Mouse (Mus musculus) limb, embryonic 14.5 days (tissue): Measurements from ENCODE around the gene Gigyf1. TPM values are rescaled to one million over a fixed set of nuclear protein-coding genes. Genes with fewer than 3 reads are reported as not detected.

Experiments used
- ATAC-seq: fragments of 200-750 bp; cut with Nextera tagmentation; 2 replicates; pipeline ENCODE4 v1.8.0; 2017; ENCODE audit warnings: low read depth, moderate number of reproducible peaks, moderate TSS enrichment; ENCODE audit not compliant: low FRiP score
- DNase-seq: peaks from one replicate; pipeline ENCODE4 v3.0.0-alpha.2; 2015; ENCODE audit warnings: low spot score
- H3K27ac ChIP-seq: fragments of 300-500 bp; sonication (generic); replicated peaks from 2 replicates; pipeline ENCODE4 v1.5.1; 2014; ENCODE audit warnings: low read depth, mild to moderate bottlenecking, low read length, moderate library complexity, mixed read lengths
- H3K27me3 ChIP-seq: fragments of 300-500 bp; sonication (generic); 2 replicates; pipeline ENCODE4 v1.6.1; 2014; ENCODE audit warnings: low read length, mixed read lengths; ENCODE audit not compliant: control insufficient read depth, insufficient read depth
- H3K36me3 ChIP-seq: fragments of 300-500 bp; sonication (generic); 2 replicates; pipeline ENCODE4 v1.6.1; 2014; ENCODE audit warnings: mild to moderate bottlenecking, low read length, moderate library complexity, mixed read lengths; ENCODE audit not compliant: control insufficient read depth, insufficient read depth
- H3K4me1 ChIP-seq: fragments of 300-500 bp; sonication (generic); 2 replicates; pipeline ENCODE4 v1.6.1; 2014; ENCODE audit warnings: antibody characterized with exemption, low read length, mixed read lengths; ENCODE audit not compliant: control insufficient read depth, insufficient read depth
- H3K4me2 ChIP-seq: fragments of 300-500 bp; sonication (generic); replicated peaks from 2 replicates; pipeline ENCODE4 v1.6.1; 2014; ENCODE audit warnings: low read depth, mild to moderate bottlenecking, low read length, moderate library complexity; ENCODE audit not compliant: severe bottlenecking
- H3K4me3 ChIP-seq: fragments of 300-500 bp; sonication (generic); replicated peaks from 2 replicates; pipeline ENCODE4 v1.5.1; 2014; ENCODE audit warnings: low read length
- H3K9ac ChIP-seq: fragments of 300-500 bp; sonication (generic); 2 replicates; pipeline ENCODE4 v1.6.1; 2014; ENCODE audit warnings: mild to moderate bottlenecking, low read depth, low read length, moderate library complexity; ENCODE audit not compliant: severe bottlenecking
- H3K9me3 ChIP-seq: fragments of 300-500 bp; sonication (generic); 2 replicates; pipeline ENCODE4 v1.6.1; 2016; ENCODE audit warnings: low read length; ENCODE audit not compliant: control insufficient read depth
- POLR2A ChIP-seq: fragments of 200-500 bp; IDR thresholded peaks from 2 replicates; pipeline ENCODE4 v1.8.0; 2012; ENCODE audit warnings: inconsistent platforms, mild to moderate bottlenecking, moderate library complexity, borderline replicate concordance; ENCODE audit not compliant: insufficient read depth, insufficient read length; ENCODE audit errors: extremely low read depth
- WGBS: fragments of 180-500 bp; shearing (Covaris S2); extraction: QIAGEN DNeasy Blood & Tissue Kit; methylation state at CpG from one replicate; pipeline ENCODE4 v1.1.7; 2014; 5-methylcytosine and 5-hydroxymethylcytosine counted together
- polyA plus RNA-seq, 2 experiments: library from polyadenylated mRNA; depleted of rRNA in 1 of 2; stranded (reverse) in 1 of 2; unstranded in 1 of 2; fragments of >200 nt; fragmentation: Nextera tagmentation in 1 of 2; extraction: Ambion mirVana in 1 of 2; gene quantifications; 2 replicates each; pipeline versions ENCODE4 v1.2.1 to v1.2.3; 2012 to 2014

Gene Gigyf1
- polyA plus RNA-seq, 2 experiments: 11.8 to 45.1 TPM

GRCm38 (mm10) chr5:137553898-137554297, 35.5 kb downstream of the Gigyf1 start:
- Histone ChIP-seq H3K9me3 (no peaks in the 10 kb centered on the region), H3K9ac (no peak overlapping the region), H3K27me3 (peaks cover 11% of the 10 kb centered on the region; the same call in 1 of the 2 replicates), H3K36me3 (no peaks in the 10 kb centered on the region), H3K27ac (no peak overlapping the region), H3K4me3 (no peak overlapping the region), H3K4me2 (no peak overlapping the region), H3K4me1 (no peaks in the 10 kb centered on the region)
- DNase-seq: no peak
- no peak for TF ChIP-seq POLR2A
- ATAC-seq: no peak
- 43% methylated on average over 11 of the region's 11 CpGs for WGBS

GRCm38 (mm10) chr5:137561556-137561955, 43.2 kb downstream of the Gigyf1 start:
- DNase-seq (no peak), ATAC-seq (no peak)
- no peak overlapping the region for H3K4me3 ChIP-seq
- H3K9me3 ChIP-seq: no peaks in the 10 kb centered on the region
- TF ChIP-seq POLR2A: no peak
- no peaks in the 10 kb centered on the region for H3K4me1 ChIP-seq
- H3K9ac ChIP-seq: no peak overlapping the region
- no peak overlapping the region for H3K27ac ChIP-seq
- H3K4me2 ChIP-seq: no peak overlapping the region
- 68% methylated on average over 6 of the region's 6 CpGs for WGBS
- H3K27me3 ChIP-seq: no peaks in the 10 kb centered on the region
- no peaks in the 10 kb centered on the region for H3K36me3 ChIP-seq

- H3K4me2 ChIP-seq: no peak overlapping the region
- no peak for TF ChIP-seq POLR2A
- H3K9ac ChIP-seq: no peak overlapping the region
- no peak for DNase-seq
- H3K27ac ChIP-seq: no peak overlapping the region
- H3K4me1 ChIP-seq: no peaks in the 10 kb centered on the region
- WGBS: 70% methylated on average over 10 of the region's 10 CpGs
- H3K36me3 ChIP-seq: no peaks in the 10 kb centered on the region
- ATAC-seq: no peak
- no peak overlapping the region for H3K4me3 ChIP-seq
- no peaks in the 10 kb centered on the region for H3K27me3 ChIP-seq
- no peaks in the 10 kb centered on the region for H3K9me3 ChIP-seq
Observed at GRCm38 (mm10) chr5:137562965-137563364, 44.6 kb downstream of the Gigyf1 start.

GRCm38 (mm10) chr5:137565744-137566143, 47.4 kb downstream of the Gigyf1 start:
- Histone ChIP-seq H3K9ac (no peak overlapping the region), H3K4me1 (no peaks in the 10 kb centered on the region), H3K36me3 (no peaks in the 10 kb centered on the region), H3K4me2 (no peak overlapping the region), H3K27ac (no peak overlapping the region), H3K9me3 (no peaks in the 10 kb centered on the region), H3K27me3 (no peaks in the 10 kb centered on the region), H3K4me3 (no peak overlapping the region)
- WGBS: 63% methylated on average over 6 of the region's 6 CpGs
- TF ChIP-seq POLR2A: no peak
- DNase-seq: no peak
- no peak for ATAC-seq

GRCm38 (mm10) chr5:137566416-137566815, 48.1 kb downstream of the Gigyf1 start:
- no peak overlapping the region for H3K4me3 ChIP-seq
- H3K9ac ChIP-seq: no peak overlapping the region
- H3K27ac ChIP-seq: no peak overlapping the region
- TF ChIP-seq POLR2A: no peak
- no peaks in the 10 kb centered on the region for H3K4me1 ChIP-seq
- DNase-seq (no peak), ATAC-seq (no peak)
- H3K4me2 ChIP-seq: no peak overlapping the region
- 94% methylated on average over 5 of the region's 5 CpGs for WGBS
- no peaks in the 10 kb centered on the region for H3K36me3 ChIP-seq
- H3K27me3 ChIP-seq: no peaks in the 10 kb centered on the region
- no peaks in the 10 kb centered on the region for H3K9me3 ChIP-seq
